Mouse (Mus musculus): ENCODE measurements around the gene Fbxo8. TPM values are rescaled to one million over a fixed set of nuclear protein-coding genes. Genes with fewer than 3 reads are reported as not detected.

Gene Fbxo8
- polyA plus RNA-seq, 2 experiments = 21.1 to 41.8 TPM

- no peak overlapping the region for H3K4me2 ChIP-seq (replicated peaks; ENCODE audit: low read depth, low read length, severe bottlenecking)
- no peaks in the 10 kb centered on the region for H3K4me1 ChIP-seq (ENCODE audit: control insufficient read depth, insufficient read depth, low read length)
- no peak for DNase-seq (ENCODE audit: low spot score)
- TF ChIP-seq POLR2A (IDR thresholded peaks at IDR 0.05; ENCODE audit: borderline replicate concordance, extremely low read depth, insufficient read depth, insufficient read length) = no peak
- H3K27me3 ChIP-seq (ENCODE audit: control insufficient read depth, insufficient read depth, low read length) = no peaks in the 10 kb centered on the region
- no peaks in the 10 kb centered on the region for H3K9me3 ChIP-seq (ENCODE audit: control insufficient read depth, low read length)
- no peak overlapping the region for H3K4me3 ChIP-seq (replicated peaks; ENCODE audit: low read length)
- H3K27ac ChIP-seq (replicated peaks; ENCODE audit: low read depth, low read length) = no peak overlapping the region
- no peak for ATAC-seq (ENCODE audit: low FRiP score, low read depth)
- WGBS = 71% methylated on average over 2 of the region's 2 CpGs
- no peaks in the 10 kb centered on the region for H3K36me3 ChIP-seq (ENCODE audit: control insufficient read depth, insufficient read depth, low read length)
- H3K9ac ChIP-seq (ENCODE audit: low read depth, low read length, severe bottlenecking) = no peak overlapping the region
Measured at GRCm38 (mm10) chr8:56520249-56520648, 30.6 kb upstream of the Fbxo8 start.

- no peaks in the 10 kb centered on the region for H3K9me3 ChIP-seq (ENCODE audit: control insufficient read depth, low read length)
- H3K4me1 ChIP-seq (ENCODE audit: control insufficient read depth, insufficient read depth, low read length) = no peaks in the 10 kb centered on the region
- no peak overlapping the region for H3K27ac ChIP-seq (replicated peaks; ENCODE audit: low read depth, low read length)
- H3K4me3 ChIP-seq (replicated peaks; ENCODE audit: low read length) = no peak overlapping the region
- DNase-seq (ENCODE audit: low spot score) (no peak), ATAC-seq (ENCODE audit: low FRiP score, low read depth) (no peak)
- H3K27me3 ChIP-seq (ENCODE audit: control insufficient read depth, insufficient read depth, low read length) = no peaks in the 10 kb centered on the region
- H3K4me2 ChIP-seq (replicated peaks; ENCODE audit: low read depth, low read length, severe bottlenecking) = no peak overlapping the region
- TF ChIP-seq POLR2A (IDR thresholded peaks at IDR 0.05; ENCODE audit: borderline replicate concordance, extremely low read depth, insufficient read depth, insufficient read length) = no peak
- WGBS = 81% methylated on average over 4 of the region's 4 CpGs
- H3K9ac ChIP-seq (ENCODE audit: low read depth, low read length, severe bottlenecking) = no peak overlapping the region
- H3K36me3 ChIP-seq (ENCODE audit: control insufficient read depth, insufficient read depth, low read length) = no peaks in the 10 kb centered on the region
Measured at GRCm38 (mm10) chr8:56521051-56521450, 29.8 kb upstream of the Fbxo8 start.

GRCm38 (mm10) chr8:56528869-56529268, 22.0 kb upstream of the Fbxo8 start:
- Histone ChIP-seq H3K4me1 (ENCODE audit: control insufficient read depth, insufficient read depth, low read length) (peaks cover 11% of the 10 kb centered on the region), H3K9ac (ENCODE audit: low read depth, low read length, severe bottlenecking) (0 out of 2 replicates have a peak overlapping the region, but pooled peaks have one; percentile 2), H3K27me3 (ENCODE audit: control insufficient read depth, insufficient read depth, low read length) (no peaks in the 10 kb centered on the region), H3K27ac (replicated peaks; ENCODE audit: low read depth, low read length) (no peak overlapping the region), H3K9me3 (ENCODE audit: control insufficient read depth, low read length) (no peaks in the 10 kb centered on the region), H3K4me3 (replicated peaks; ENCODE audit: low read length) (no peak overlapping the region), H3K4me2 (replicated peaks; ENCODE audit: low read depth, low read length, severe bottlenecking) (no peak overlapping the region), H3K36me3 (ENCODE audit: control insufficient read depth, insufficient read depth, low read length) (peaks cover 10% of the 10 kb centered on the region; the same call in 1 of the 2 replicates)
- ATAC-seq (ENCODE audit: low FRiP score, low read depth) (peak; percentile 74), DNase-seq (ENCODE audit: low spot score) (peak; percentile 39)
- no peak for TF ChIP-seq POLR2A (IDR thresholded peaks at IDR 0.05; ENCODE audit: borderline replicate concordance, extremely low read depth, insufficient read depth, insufficient read length)
- 8% methylated on average over 6 of the region's 6 CpGs for WGBS

- ATAC-seq (ENCODE audit: low FRiP score, low read depth) = no peak
- no peak overlapping the region for H3K4me3 ChIP-seq (replicated peaks; ENCODE audit: low read length)
- TF ChIP-seq POLR2A (IDR thresholded peaks at IDR 0.05; ENCODE audit: borderline replicate concordance, extremely low read depth, insufficient read depth, insufficient read length) = no peak
- no peaks in the 10 kb centered on the region for H3K27me3 ChIP-seq (ENCODE audit: control insufficient read depth, insufficient read depth, low read length)
- WGBS = 3% methylated on average over 3 of the region's 3 CpGs
- no peak overlapping the region for H3K9ac ChIP-seq (ENCODE audit: low read depth, low read length, severe bottlenecking)
- H3K27ac ChIP-seq (replicated peaks; ENCODE audit: low read depth, low read length) = no peak overlapping the region
- no peak overlapping the region for H3K4me2 ChIP-seq (replicated peaks; ENCODE audit: low read depth, low read length, severe bottlenecking)
- DNase-seq (ENCODE audit: low spot score) = peak; percentile 81
- H3K9me3 ChIP-seq (ENCODE audit: control insufficient read depth, low read length) = no peaks in the 10 kb centered on the region
- peaks cover 11% of the 10 kb centered on the region for H3K4me1 ChIP-seq (ENCODE audit: control insufficient read depth, insufficient read depth, low read length)
- peaks cover 14% of the 10 kb centered on the region for H3K36me3 ChIP-seq (ENCODE audit: control insufficient read depth, insufficient read depth, low read length)
Measured at GRCm38 (mm10) chr8:56530359-56530758, 20.5 kb upstream of the Fbxo8 start.

GRCm38 (mm10) chr8:56540706-56541105, 10.2 kb upstream of the Fbxo8 start:
- Histone ChIP-seq H3K4me2 (replicated peaks; ENCODE audit: low read depth, low read length, severe bottlenecking) (no peak overlapping the region), H3K4me3 (replicated peaks; ENCODE audit: low read length) (no peak overlapping the region), H3K9ac (ENCODE audit: low read depth, low read length, severe bottlenecking) (no peak overlapping the region), H3K36me3 (ENCODE audit: control insufficient read depth, insufficient read depth, low read length) (peaks cover 60% of the 10 kb centered on the region), H3K27ac (replicated peaks; ENCODE audit: low read depth, low read length) (no peak overlapping the region), H3K4me1 (ENCODE audit: control insufficient read depth, insufficient read depth, low read length) (no peaks in the 10 kb centered on the region), H3K9me3 (ENCODE audit: control insufficient read depth, low read length) (no peaks in the 10 kb centered on the region), H3K27me3 (ENCODE audit: control insufficient read depth, insufficient read depth, low read length) (no peaks in the 10 kb centered on the region)
- TF ChIP-seq POLR2A (IDR thresholded peaks at IDR 0.05; ENCODE audit: borderline replicate concordance, extremely low read depth, insufficient read depth, insufficient read length) = no peak
- DNase-seq (ENCODE audit: low spot score) (no peak), ATAC-seq (ENCODE audit: low FRiP score, low read depth) (no peak)
- 86% methylated on average over 7 of the region's 7 CpGs for WGBS

- 91% methylated on average over 2 of the region's 2 CpGs for WGBS
- Histone ChIP-seq H3K27me3 (ENCODE audit: control insufficient read depth, insufficient read depth, low read length) (no peaks in the 10 kb centered on the region), H3K4me2 (replicated peaks; ENCODE audit: low read depth, low read length, severe bottlenecking) (no peak overlapping the region), H3K4me3 (replicated peaks; ENCODE audit: low read length) (no peak overlapping the region), H3K9me3 (ENCODE audit: control insufficient read depth, low read length) (no peaks in the 10 kb centered on the region), H3K27ac (replicated peaks; ENCODE audit: low read depth, low read length) (no peak overlapping the region), H3K36me3 (ENCODE audit: control insufficient read depth, insufficient read depth, low read length) (peaks cover 17% of the 10 kb centered on the region), H3K4me1 (ENCODE audit: control insufficient read depth, insufficient read depth, low read length) (0 out of 2 replicates have a peak, but pooled peaks cover 6% of the 10 kb centered on the region), H3K9ac (ENCODE audit: low read depth, low read length, severe bottlenecking) (no peak overlapping the region)
- no peak for DNase-seq (ENCODE audit: low spot score)
- ATAC-seq (ENCODE audit: low FRiP score, low read depth) = no peak
- TF ChIP-seq POLR2A (IDR thresholded peaks at IDR 0.05; ENCODE audit: borderline replicate concordance, extremely low read depth, insufficient read depth, insufficient read length) = no peak
Measured at GRCm38 (mm10) chr8:56547866-56548265, 3.0 kb upstream of the Fbxo8 start.

Measured in limb, embryonic 14.5 days (tissue).